Mouse (Mus musculus) limb, embryonic 12.5 days (tissue): ENCODE data around the gene Tbcc. TPM values are rescaled to one million over a fixed set of nuclear protein-coding genes. Genes with fewer than 3 reads are reported as not detected.
"Not testable (repeated sequence)": the region's sequence is repeated elsewhere in the genome, so short reads cannot be mapped to it uniquely, and the experiment has no call there.

Source experiments
- ATAC-seq: fragments of 200-750 bp; cut with Nextera tagmentation; 2 replicates; pipeline ENCODE4 v1.8.0; 2017; ENCODE audit warnings: low read depth, moderate TSS enrichment; ENCODE audit not compliant: insufficient number of reproducible peaks, insufficient read depth, low FRiP score, low TSS enrichment
- H3K27ac ChIP-seq: fragments of 300-500 bp; sonication (generic); 2 replicates; pipeline ENCODE4 v1.5.1; 2016; ENCODE audit warnings: mild to moderate bottlenecking, moderate library complexity
- H3K27me3 ChIP-seq: fragments of 300-500 bp; sonication (generic); 2 replicates; pipeline ENCODE4 v1.6.1; 2016; ENCODE audit warnings: mild to moderate bottlenecking, moderate library complexity
- H3K36me3 ChIP-seq: fragments of 300-500 bp; sonication (generic); 2 replicates; pipeline ENCODE4 v1.6.1; 2016; ENCODE audit warnings: mild to moderate bottlenecking, moderate library complexity
- H3K4me1 ChIP-seq: fragments of 300-500 bp; sonication (generic); replicated peaks from 2 replicates; pipeline ENCODE4 v1.6.1; 2016
- H3K4me2 ChIP-seq: fragments of 300-500 bp; sonication (generic); 2 replicates; pipeline ENCODE4 v1.6.1; 2016; ENCODE audit warnings: mild to moderate bottlenecking, moderate library complexity
- H3K4me3 ChIP-seq: fragments of 300-500 bp; sonication (generic); replicated peaks from 2 replicates; pipeline ENCODE4 v1.5.1; 2016; ENCODE audit warnings: mild to moderate bottlenecking
- H3K9ac ChIP-seq: fragments of 300-500 bp; sonication (generic); replicated peaks from 2 replicates; pipeline ENCODE4 v1.6.1; 2016; ENCODE audit warnings: mild to moderate bottlenecking, moderate library complexity
- H3K9me3 ChIP-seq: fragments of 300-500 bp; sonication (generic); 2 replicates; pipeline ENCODE4 v1.6.1; 2016; ENCODE audit warnings: mild to moderate bottlenecking, moderate library complexity
- WGBS: fragments of 180-500 bp; shearing (Covaris S2); methylation state at CpG from one replicate; pipeline ENCODE4 v1.1.7; 2016; 5-methylcytosine and 5-hydroxymethylcytosine counted together
- polyA plus RNA-seq: library from polyadenylated mRNA; unstranded; fragments of >200 nt; fragmentation: Nextera tagmentation; extraction: Ambion mirVana; gene quantifications from 2 replicates; pipeline ENCODE4 v1.2.1, GENCODE M21; 2016

Gene Tbcc
- polyA plus RNA-seq = 71.7 and 78.7 TPM in 2 replicates

DNA sequence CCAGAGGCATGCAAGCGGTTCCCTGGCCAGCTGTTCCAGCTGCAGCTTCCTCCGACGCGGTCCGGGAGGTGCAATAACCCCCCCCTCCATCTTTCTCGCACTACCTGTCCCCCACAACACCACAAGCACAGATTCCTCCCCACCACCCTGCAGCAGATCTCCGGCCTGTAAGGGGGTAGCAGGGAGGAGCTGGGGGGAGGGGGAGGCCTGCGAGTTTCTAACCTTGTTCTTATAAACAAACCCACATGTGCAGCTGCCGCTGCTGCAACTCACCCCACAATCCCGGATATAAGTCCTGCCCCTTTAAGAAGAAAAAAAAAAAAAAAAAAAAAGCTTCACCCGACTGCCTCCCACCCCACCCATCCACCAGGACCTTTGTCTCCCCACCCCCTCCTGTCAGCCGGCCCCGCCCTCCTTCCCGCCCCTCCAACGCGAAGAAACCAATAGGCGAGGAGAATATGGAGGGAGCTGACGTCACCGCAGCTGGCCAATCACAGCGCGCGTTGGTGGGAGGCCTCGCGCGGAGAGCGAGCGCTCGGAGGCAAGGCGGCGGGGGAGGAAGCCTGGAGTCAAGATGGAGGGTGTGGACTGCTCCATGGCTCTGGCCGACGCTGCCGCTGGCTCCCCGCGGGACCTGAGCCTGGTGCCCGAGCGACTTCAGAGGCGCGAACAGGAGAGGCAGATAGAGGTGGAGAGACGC lies at the start of gene Tbcc:
Gene Tbcc, plus strand, starts transcription at position 569 of the 700 bp plus-strand sequence.
- peak; percentile 86 for ATAC-seq
- H3K27me3 ChIP-seq = no peaks in the 10 kb centered on the region
- H3K4me2 ChIP-seq = peak within 1 kb of the TSS; percentile 95
- peaks cover 28% of the 10 kb centered on the region for H3K4me1 ChIP-seq
- H3K27ac ChIP-seq = peak within 1 kb of the TSS; percentile 99
- H3K9me3 ChIP-seq = no peaks in the 10 kb centered on the region
- WGBS = under 1% methylated on average over 40 of the region's 40 CpGs
- peaks cover 17% of the 10 kb centered on the region for H3K36me3 ChIP-seq
- H3K9ac ChIP-seq = peak within 1 kb of the TSS; percentile 93
- H3K4me3 ChIP-seq = peak within 1 kb of the TSS; percentile 94

DNA sequence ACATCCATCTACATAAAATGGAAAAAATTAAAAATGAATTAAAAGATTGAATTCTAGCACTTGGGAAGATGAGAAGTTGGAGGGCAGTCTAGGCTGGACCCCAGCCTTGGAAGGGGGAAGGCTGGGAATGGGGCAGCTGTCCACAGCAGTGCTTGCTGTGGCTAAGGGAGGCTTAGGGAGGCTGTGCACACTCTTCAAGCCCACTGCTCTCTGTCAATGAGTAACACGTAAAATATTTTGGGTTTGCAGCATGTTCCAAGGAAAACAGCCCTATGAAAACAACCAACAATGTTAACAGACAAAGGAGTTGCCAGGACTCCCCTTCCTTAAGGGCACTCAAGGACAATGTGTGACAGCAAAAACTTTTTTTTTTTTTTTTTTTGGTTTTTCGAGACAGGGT lies 47.5 kb upstream of the Tbcc start:
- 71% methylated on average over 2 of the region's 2 CpGs for WGBS
- ATAC-seq = no peak
- Histone ChIP-seq H3K4me2 (no peak overlapping the region), H3K4me1 (peaks cover 19% of the 10 kb centered on the region; the same call in 1 of the 2 replicates), H3K4me3 (no peak overlapping the region), H3K9ac (no peak overlapping the region), H3K27me3 (no peaks in the 10 kb centered on the region), H3K36me3 (peaks cover 11% of the 10 kb centered on the region; the same call in 1 of the 2 replicates), H3K27ac (no peak overlapping the region), H3K9me3 (no peaks in the 10 kb centered on the region)

DNA sequence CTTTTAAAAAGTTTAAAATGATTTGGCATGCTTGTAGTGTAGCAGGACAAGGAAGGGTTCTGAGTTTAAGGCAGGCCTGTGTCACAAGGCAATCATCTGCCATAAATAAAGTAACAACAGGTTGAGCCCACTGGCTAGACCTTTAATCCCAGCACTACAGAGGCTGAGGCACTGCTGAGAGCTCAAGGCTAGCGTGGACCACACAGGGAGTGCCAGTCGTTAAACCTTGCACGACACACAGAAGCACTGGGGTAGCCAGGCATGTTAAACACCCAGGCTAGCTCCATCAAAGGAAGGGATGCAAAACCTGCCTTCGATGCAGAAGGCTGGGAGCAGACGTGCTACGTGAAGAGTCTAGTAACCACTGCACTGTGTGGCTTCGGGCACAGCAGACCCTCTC lies 46.8 kb upstream of the Tbcc start:
- Histone ChIP-seq H3K27me3 (no peaks in the 10 kb centered on the region), H3K4me2 (no peak overlapping the region), H3K36me3 (peaks cover 11% of the 10 kb centered on the region; the same call in 1 of the 2 replicates), H3K9me3 (no peaks in the 10 kb centered on the region), H3K4me3 (no peak overlapping the region), H3K4me1 (peaks cover 19% of the 10 kb centered on the region; the same call in 1 of the 2 replicates), H3K27ac (no peak overlapping the region), H3K9ac (no peak overlapping the region)
- 19% methylated on average over 7 of the region's 7 CpGs for WGBS
- ATAC-seq = no peak

DNA sequence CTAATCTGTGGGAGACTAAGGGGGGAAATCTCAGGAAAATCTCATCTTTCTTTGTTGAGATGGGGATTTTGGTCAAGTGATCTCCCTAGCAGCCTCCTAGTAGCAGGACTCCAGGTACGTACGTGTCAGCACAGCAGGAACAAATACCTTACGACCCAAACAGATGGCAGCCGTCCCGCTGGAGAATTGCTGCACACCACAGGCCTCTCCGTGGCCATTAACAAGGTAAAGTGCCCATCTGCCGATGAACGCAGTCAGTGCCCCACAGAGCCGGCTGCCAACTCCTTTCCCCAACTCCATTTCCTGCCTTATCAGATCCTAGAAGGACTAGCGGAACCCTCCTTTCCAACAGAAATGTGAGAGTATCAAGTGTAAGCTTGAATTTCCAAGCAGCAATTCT lies 45.7 kb upstream of the Tbcc start:
- Histone ChIP-seq H3K4me2 (no peak overlapping the region), H3K4me3 (no peak overlapping the region), H3K9ac (no peak overlapping the region), H3K9me3 (no peaks in the 10 kb centered on the region), H3K27ac (peak overlapping the region; percentile 31; the same call in 1 of the 2 replicates), H3K4me1 (peaks cover 19% of the 10 kb centered on the region; the same call in 1 of the 2 replicates), H3K36me3 (peaks cover 8% of the 10 kb centered on the region; the same call in 1 of the 2 replicates), H3K27me3 (no peaks in the 10 kb centered on the region)
- 28% methylated on average over 10 of the region's 10 CpGs for WGBS
- no peak for ATAC-seq

DNA sequence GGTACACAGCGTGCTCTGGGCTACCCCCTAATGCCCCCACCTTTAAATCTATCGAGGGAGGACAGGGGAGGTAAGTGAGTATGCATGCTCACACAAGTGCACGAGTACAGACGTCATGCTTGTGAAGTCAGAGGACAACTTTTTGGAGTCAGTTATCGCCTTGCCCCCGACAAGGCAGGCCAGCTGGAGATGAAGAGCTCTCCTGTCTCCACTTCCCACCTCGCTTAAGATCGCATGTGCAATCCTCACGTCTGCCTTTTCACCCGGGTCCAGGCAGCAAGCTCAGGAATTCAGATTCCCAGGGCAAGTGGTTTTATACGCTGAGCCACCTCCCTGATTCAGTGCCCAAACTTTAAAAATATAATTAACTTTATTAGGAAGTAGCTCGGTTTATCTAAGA lies 45.2 kb upstream of the Tbcc start:
- Histone ChIP-seq H3K4me1 (peaks cover 19% of the 10 kb centered on the region; the same call in 1 of the 2 replicates), H3K9me3 (no peaks in the 10 kb centered on the region), H3K27ac (no peak overlapping the region), H3K4me2 (no peak overlapping the region), H3K27me3 (no peaks in the 10 kb centered on the region), H3K36me3 (peaks cover 6% of the 10 kb centered on the region; the same call in 1 of the 2 replicates), H3K4me3 (no peak overlapping the region), H3K9ac (no peak overlapping the region)
- WGBS = 70% methylated on average over 12 of the region's 12 CpGs
- ATAC-seq = no peak

DNA sequence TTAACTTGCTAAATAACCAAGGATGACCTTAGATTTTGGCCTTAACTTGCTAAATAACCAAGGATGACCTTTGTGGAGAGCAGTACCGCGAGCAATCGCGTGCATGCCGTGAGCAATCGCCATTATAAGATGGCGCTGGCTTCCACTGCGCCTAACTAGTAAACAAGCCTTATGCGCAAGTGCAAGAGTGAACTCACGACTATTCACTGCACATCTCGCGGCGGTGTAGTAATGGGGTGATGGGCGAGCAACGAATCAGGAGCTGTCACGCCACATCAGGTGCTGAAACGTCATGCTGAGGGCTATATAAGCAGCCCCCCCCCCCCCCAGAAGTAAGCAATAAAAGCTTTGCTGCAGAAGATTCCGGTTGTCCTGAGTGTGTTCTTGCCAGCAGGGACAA lies 43.9 kb upstream of the Tbcc start:
- whole genome bisulfite sequencing = 94% methylated on average over 18 of the region's 18 CpGs

DNA sequence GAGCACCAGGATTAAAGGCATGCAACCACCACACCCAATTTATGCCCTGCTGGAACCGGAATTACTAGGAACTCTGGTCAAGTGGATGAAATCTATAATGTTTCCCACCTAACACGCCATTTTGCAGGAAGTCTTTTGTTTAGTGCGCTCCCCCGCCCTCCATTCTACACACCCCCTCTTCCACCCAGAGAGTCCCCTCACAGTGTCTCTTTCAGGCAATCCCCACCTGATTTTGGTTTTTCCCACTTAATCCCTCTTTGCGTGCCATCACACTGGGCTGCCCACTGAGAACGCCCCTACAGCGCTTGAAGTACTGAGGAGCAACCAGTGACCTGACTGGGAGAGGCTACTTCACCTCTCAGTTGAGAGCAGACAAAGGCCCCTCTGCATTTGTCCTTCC lies 43.3 kb upstream of the Tbcc start:
- no peaks in the 10 kb centered on the region for H3K9me3 ChIP-seq
- no peaks in the 10 kb centered on the region for H3K36me3 ChIP-seq
- 93% methylated on average over 7 of the region's 7 CpGs for WGBS
- no peak overlapping the region for H3K9ac ChIP-seq
- H3K27me3 ChIP-seq = no peaks in the 10 kb centered on the region
- H3K4me3 ChIP-seq = no peak overlapping the region
- H3K27ac ChIP-seq = no peak overlapping the region
- peaks cover 19% of the 10 kb centered on the region; the same call in 1 of the 2 replicates for H3K4me1 ChIP-seq
- ATAC-seq = no peak
- H3K4me2 ChIP-seq = no peak overlapping the region

More for the DNA sequence above, 43.9 kb upstream of the Tbcc start:
- H3K9me3 ChIP-seq, H3K27me3 ChIP-seq, H3K36me3 ChIP-seq, H3K27ac ChIP-seq, H3K9ac ChIP-seq, H3K4me3 ChIP-seq, H3K4me2 ChIP-seq, ATAC-seq: not testable (repeated sequence)
- peaks cover 19% of the 10 kb centered on the region; the same call in 1 of the 2 replicates for H3K4me1 ChIP-seq

DNA sequence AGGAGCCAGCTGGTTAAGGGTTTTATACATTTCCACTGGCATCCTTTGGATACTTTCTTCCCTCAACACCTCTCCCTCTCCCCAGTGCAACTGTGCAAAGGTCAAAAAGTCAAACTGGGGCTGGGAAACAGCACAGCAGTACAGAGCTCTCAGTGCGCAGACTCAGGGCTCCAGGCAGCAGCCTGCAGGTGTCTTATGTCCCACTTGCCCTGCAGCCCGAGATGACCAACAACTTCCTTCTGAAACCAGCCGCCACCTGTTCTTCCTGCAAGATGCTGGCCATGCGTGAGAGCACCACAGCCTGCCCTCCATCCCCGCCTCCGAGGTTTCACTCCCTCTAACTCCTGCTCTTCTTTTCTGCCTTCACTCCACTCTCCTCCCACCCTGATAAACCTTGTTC lies 37.8 kb upstream of the Tbcc start:
- no peaks in the 10 kb centered on the region for H3K27me3 ChIP-seq
- ATAC-seq = no peak
- H3K36me3 ChIP-seq = 0 out of 2 replicates have a peak, but pooled peaks cover 5% of the 10 kb centered on the region
- H3K4me2 ChIP-seq = no peak overlapping the region
- H3K9me3 ChIP-seq = no peaks in the 10 kb centered on the region
- H3K4me1 ChIP-seq = peaks cover 31% of the 10 kb centered on the region
- 29% methylated on average over 6 of the region's 6 CpGs for WGBS
- no peak overlapping the region for H3K9ac ChIP-seq
- no peak overlapping the region for H3K4me3 ChIP-seq
- H3K27ac ChIP-seq = peak overlapping the region; percentile 64; the same call in 1 of the 2 replicates

DNA sequence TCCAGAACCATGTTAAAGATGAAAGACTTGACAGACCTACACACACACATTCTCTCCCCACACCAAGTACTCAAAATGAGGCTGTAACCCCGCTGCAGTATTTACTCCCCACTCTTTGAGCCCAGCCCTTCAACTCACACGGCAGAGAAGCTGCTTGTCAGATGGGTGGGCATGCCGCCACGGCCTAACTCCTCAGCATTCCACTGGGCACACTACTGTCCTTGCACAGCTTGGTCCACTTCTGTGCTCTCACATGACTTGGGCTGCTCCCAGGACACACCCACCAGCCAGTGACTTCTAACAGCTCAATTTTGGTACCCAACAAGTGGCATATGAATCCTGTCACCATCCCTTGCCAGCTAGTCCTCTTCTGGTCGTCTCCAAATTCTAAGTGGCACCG lies 37.2 kb upstream of the Tbcc start:
- no peaks in the 10 kb centered on the region for H3K9me3 ChIP-seq
- H3K27me3 ChIP-seq = no peaks in the 10 kb centered on the region
- no peak overlapping the region for H3K4me3 ChIP-seq
- H3K36me3 ChIP-seq = 0 out of 2 replicates have a peak, but pooled peaks cover 5% of the 10 kb centered on the region
- no peak for ATAC-seq
- H3K4me2 ChIP-seq = no peak overlapping the region; the same call in 1 of the 2 replicates
- WGBS = 43% methylated on average over 6 of the region's 6 CpGs
- peak overlapping the region; percentile 64 for H3K27ac ChIP-seq
- H3K9ac ChIP-seq = no peak overlapping the region
- peaks cover 31% of the 10 kb centered on the region for H3K4me1 ChIP-seq

DNA sequence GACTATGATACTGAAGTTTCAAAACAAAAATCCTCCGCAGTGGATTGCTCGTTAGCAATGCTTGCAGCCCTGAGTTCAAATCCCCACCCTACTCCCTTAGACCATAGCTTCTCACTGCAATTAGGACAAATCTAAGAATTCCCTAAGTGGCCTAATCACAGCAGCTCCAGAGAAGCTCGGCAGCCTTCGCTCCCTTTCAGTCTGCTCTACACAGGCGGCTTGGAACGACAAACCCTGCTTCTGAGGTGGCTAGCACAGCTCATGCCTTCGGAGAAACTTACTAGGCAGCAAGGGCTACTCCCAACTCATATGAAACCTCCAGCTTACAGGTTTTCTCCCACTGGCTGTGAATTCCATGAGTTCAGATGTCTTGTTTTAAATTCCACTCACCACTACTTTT lies 36.4 kb upstream of the Tbcc start:
- no peak overlapping the region for H3K4me2 ChIP-seq
- 89% methylated on average over 7 of the region's 7 CpGs for WGBS
- no peak for ATAC-seq
- H3K4me1 ChIP-seq = peaks cover 33% of the 10 kb centered on the region
- no peaks in the 10 kb centered on the region for H3K27me3 ChIP-seq
- H3K9me3 ChIP-seq = no peaks in the 10 kb centered on the region
- H3K4me3 ChIP-seq = no peak overlapping the region
- H3K27ac ChIP-seq = peak overlapping the region; percentile 78
- H3K9ac ChIP-seq = no peak overlapping the region
- H3K36me3 ChIP-seq = 0 out of 2 replicates have a peak, but pooled peaks cover 5% of the 10 kb centered on the region

DNA sequence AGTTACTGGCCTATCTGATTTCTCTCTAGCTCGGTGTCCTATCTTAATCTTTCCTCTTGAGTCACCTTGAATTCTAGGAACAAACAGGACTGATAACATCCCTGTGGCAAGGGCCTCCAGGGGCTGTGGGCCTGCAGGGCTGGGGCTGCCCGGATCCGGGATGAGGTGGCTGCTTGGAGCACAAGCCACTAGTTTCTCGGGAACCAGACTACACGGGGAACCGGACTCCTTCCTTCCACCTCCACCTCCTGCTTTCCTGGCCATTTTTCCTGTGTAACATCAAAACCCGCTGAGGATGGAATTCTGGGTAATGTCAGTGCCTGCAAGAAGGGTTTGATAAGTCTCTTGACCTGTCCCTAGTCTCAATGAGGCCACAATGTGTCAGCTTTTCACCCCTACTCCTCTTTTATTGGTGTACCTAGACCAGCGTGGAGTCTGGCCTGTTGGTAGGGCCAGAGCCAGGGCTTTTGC lies 35.8 kb upstream of the Tbcc start:
- Histone ChIP-seq H3K36me3 (0 out of 2 replicates have a peak, but pooled peaks cover 5% of the 10 kb centered on the region), H3K4me1 (peaks cover 35% of the 10 kb centered on the region), H3K4me2 (peak overlapping the region; percentile 76), H3K27me3 (no peaks in the 10 kb centered on the region), H3K27ac (peak overlapping the region; percentile 78), H3K4me3 (0 out of 2 replicates have a peak overlapping the region, but pooled peaks have one; percentile 8), H3K9ac (no peak overlapping the region; the same call in 1 of the 2 replicates), H3K9me3 (no peaks in the 10 kb centered on the region)
- WGBS = 67% methylated on average over 8 of the region's 8 CpGs
- no peak for ATAC-seq
